Mouse (Mus musculus) CD4-positive, CD25-positive, alpha-beta regulatory T cell, adult 4 months (primary cell): ENCODE measurements around the gene Fhod1. TPM values are rescaled to one million over a fixed set of nuclear protein-coding genes. Genes with fewer than 3 reads are reported as not detected.

Experiments
- ATAC-seq: one replicate; pipeline ENCODE4 v1.8.0; 2017
- polyA plus RNA-seq, 2 experiments: library from polyadenylated mRNA; unstranded; fragments of 100-300 nt; shearing (Covaris generic); gene quantifications; one replicate each; pipeline ENCODE4 v1.2.1; 2017

Gene Fhod1
- polyA plus RNA-seq, 2 experiments from 2014 or later = 2.3 to 5.3 TPM

DNA sequence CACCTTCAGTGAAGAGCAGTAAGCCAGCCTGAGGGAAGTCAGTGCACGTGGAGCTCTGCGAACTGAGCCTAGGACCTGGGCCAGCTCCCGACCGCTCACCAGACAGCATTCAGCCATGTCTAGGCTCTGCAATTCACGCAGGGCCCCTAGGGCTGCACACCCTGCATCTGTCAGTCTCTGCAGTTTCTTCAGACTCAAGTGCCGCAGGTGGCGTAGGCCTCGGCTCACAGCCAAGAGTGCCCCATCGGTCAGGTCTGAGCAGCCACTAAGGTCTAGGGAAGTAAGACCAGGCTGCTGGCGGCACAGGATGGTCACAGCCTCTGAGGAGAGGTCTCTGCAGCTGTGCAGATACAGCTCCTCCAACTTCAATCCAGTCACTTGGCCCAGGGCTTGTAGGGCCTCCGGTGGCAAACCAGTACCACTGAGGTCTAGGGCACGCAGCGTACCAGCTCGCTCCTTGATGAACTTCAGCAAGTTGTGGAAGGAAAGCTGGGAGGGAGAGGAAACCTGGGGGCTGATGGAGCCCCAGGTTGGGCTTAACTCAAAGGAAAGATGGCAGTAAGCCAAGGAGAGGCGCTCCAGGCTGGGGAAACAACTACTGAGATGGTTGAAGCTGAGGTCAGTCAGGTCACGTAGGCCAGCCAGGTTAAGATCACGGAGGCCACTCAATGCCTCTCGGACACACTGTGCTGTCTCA, 32.5 kb downstream of the Fhod1 start:
- ATAC-seq = no peak

DNA sequence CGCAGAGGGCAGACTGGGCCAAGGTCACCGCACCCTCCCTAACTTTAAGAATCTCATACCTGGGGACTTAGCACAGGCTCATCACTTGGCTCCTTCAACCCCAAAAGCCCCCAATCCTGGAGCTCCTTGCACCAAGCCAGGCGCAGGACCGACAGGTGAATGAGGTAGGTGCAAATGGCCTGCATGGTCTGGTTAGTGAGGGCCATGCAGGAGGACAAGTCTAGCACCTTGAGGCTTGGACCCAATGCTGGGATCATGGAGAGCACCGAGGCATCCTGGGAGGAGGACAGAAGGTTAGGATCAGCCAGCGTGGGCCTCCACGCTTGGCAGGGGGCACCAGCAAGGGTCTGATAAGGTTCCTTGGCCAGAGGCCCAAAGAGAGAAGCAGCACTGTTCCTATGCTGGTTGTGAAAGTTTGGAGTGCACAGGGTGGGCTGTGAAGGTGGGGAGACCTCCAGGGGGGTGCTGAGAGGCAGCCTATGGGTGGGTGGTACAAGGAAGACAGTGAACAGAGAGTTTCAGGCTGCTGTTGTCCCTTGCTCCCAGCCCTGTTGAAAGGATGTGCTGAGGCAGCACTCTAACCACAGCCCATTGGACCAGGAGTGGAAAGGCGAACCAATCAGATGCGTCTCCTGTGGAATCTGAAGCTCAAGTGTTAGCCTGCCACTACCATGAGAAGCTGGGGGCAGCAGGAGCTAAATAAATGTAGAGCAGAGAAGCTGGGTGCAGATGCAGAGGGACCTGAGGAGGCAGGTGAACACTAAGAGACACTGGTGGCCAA, 33.9 kb downstream of the Fhod1 start:
- ATAC-seq = no peak

DNA sequence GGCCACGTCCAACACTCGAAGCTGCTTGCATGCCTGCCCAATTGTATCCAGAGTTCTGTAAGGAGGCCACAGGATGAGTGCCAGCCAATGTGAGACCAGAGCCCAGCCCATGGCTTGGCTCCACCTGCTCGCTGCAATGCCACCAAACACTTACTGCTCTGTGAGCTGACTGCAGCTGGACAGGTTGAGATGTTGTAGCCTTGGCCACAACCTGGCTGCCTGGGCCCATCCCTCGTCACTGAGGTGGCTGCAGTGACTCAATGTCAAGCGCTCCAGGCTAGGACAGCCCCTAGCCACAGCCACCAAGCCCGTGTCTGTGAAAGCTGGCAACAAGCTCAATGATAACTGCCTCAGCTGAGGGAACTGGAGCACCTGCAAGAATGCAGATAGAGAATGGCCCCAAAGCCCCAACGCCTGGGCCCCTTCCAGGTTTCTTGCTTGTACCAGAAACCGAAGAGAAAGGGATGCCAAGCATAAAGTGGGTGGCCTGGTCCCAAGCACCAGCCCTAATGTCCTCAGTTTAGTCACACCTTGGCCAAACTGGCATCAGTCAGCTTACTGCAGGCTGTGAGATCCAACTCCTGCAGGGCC, 34.8 kb downstream of the Fhod1 start:
- no peak for ATAC-seq

DNA sequence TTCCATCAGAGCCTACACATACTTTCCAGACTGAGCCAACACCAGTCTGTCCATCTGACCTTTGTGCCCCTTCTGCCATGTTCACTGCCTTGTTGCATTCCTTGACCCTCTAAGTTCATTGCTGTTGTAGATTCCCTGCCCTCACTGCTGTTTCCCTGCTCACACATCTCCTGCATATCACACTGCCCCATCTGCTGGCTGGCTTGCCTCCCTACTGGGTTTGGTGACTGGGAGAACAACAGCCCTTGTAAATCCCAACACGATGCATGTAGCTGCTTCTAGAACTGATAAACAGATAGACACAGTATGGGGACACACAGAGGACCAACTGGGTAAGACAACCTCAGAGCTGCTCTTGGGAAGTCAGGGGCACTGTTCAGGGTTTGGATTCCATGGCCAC, 36.0 kb downstream of the Fhod1 start:
- ATAC-seq = no peak

DNA sequence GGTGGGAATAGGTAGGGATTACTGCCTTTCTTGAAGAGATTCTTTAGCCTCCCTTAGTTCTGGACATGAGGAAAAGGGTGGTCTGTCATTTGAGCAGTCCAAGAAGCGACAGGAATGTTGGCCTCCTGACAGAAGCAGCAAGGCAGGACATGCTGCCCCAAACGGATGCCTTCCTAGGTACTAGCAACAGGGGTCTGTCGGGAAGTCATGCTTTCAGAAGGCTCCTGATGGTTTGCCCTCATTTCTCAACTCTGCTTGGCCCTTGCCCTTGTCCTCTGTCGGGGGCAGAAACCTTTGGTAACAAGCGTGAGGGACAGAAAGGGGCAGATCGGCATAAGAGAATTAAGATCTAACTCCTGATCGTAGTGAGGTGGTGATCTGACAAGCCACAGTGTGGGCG, 37.6 kb downstream of the Fhod1 start:
- ATAC-seq = no peak

DNA sequence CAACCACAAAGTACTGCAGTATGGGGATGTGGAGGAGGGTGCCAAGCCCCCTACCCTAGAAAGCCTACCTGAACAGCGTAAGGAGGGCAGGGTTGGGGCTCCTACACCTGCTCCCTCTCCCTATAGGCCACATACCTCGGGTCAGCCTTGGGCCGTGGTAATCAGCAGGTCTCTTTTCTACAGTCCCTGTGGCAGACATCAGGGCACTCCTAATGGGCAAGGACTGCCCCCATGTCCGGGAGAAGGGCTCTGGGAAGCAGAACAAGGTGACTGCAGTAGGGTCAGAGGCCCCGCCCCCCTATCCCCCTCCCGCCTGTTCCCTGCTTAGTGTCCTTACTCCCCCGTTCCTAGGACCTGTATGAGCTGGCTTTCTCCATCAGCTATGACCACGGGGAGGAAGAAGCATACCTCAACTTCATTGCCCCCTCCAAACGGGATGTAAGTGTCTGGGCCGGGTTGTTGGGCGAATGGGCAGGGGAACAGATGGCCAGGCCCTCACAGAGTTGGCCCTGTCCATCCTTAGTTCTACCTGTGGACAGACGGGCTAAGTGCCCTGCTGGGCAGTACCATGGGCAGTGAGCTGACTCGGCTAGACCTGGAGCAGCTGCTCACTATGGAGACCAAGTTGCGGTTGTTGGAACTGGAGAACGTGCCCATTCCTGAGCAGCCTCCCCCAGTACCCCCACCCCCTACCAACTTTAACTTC, 38.5 kb downstream of the Fhod1 start:
- ATAC-seq = no peak

DNA sequence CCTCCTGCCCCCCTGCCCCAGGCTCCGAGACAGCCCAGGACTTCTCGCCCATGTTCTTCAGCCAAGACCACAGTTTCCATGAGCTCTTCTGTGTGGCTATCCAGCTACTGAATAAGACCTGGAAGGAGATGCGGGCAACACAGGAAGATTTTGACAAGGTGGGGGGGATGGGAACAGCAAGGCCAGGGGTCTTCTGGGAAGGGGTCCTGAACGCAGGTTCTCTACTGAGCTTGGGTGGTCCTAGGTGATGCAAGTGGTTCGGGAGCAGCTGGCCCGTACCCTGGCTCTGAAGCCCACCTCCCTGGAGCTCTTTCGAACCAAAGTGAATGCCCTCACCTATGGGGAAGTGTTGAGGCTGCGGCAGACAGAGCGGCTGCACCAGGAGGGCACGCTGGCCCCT, 39.3 kb downstream of the Fhod1 start:
- ATAC-seq = no peak

DNA sequence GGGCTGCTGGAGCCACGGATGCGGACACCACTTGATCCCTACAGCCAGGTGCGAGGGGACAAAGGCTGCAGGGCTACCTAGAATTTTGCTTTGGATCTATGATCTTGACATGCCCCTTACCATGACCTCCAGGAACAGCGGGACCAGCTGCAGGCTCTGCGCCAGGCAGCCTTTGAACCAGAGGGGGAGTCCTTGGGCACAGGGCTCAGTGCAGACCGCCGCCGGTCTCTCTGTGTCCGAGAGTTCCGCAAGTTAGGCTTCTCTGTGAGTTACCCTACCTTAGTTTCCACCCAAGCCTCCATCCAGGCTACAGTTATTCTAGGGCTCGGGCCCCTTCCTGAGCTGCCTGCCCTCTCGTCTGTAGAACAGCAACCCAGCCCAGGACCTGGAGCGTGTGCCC, 40.1 kb downstream of the Fhod1 start:
- ATAC-seq = no peak

DNA sequence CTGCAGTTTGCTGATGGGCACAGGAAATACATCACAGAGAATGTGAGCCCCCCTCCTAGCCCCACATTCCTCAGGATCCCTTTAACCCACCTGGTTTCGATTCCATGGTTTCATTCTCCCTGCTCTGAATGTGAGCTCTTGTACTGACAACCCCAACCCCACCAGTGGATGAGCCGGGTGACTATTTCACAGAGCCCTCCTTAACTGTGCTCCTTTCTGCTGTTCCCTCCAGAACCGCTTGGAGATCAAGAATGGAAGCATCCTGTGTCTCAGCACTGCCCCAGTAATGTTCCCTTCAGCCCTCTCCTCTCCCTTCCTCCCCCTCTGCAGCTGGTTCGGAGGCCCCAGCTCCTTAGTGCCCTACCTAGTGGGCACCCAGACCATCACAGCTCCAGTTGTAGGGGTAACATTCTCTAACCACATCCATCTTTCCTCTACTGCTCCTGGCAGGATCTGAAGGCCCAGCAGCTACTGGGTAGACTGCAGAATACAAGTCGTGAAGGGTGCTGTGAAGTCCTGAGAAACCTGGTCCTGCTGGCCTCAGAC, 41.5 kb downstream of the Fhod1 start:
- ATAC-seq = peak; percentile 20

DNA sequence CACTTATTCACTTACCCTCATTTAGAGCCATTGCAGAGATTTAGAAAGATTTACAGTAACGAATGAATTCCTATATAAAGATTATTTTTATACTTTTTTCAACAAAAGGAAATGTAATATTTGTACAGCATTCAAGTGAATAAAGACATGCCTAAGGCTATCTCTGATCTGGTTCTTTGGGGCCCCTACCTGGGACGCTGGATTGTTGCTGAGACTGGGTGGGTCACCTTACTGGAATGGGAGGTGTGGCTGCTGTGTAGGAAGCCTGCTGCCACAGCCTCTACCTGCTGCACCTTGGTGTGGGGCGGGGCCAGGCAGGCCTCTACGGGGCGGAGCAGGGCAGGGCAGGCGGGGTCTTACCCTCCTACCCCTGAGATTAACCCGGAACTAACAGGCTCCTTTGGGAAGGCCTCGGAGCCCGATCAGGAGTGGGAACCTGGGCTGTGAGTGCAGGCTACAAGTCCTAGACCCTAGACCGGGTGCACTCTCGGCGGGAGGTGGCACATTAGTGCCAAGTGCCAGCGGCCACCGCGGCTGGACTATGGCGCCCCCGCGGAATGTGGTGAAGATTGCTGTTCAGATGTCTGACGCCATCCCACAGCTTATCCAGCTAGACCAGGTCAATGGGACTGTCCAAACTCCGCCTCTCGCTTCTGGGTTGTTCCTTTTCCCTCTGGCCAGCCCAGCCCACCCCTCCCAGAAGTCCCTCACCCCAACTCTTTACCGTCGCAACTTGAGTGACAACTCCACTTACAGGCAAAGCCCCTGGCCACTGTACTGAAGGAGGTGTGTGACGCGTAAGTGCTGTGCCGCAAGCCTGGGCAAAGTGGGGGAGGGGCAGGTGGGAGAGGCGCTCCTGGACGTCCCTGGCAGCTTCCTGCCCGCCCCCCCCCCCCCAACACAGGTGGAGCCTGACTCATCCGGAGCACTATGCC, 42.3 kb downstream of the Fhod1 start, which contains the start of gene Elmo3:
Gene Elmo3, plus strand, starts transcription at position 391 of the 935 bp plus-strand sequence.
- peak; percentile 46 for ATAC-seq

DNA sequence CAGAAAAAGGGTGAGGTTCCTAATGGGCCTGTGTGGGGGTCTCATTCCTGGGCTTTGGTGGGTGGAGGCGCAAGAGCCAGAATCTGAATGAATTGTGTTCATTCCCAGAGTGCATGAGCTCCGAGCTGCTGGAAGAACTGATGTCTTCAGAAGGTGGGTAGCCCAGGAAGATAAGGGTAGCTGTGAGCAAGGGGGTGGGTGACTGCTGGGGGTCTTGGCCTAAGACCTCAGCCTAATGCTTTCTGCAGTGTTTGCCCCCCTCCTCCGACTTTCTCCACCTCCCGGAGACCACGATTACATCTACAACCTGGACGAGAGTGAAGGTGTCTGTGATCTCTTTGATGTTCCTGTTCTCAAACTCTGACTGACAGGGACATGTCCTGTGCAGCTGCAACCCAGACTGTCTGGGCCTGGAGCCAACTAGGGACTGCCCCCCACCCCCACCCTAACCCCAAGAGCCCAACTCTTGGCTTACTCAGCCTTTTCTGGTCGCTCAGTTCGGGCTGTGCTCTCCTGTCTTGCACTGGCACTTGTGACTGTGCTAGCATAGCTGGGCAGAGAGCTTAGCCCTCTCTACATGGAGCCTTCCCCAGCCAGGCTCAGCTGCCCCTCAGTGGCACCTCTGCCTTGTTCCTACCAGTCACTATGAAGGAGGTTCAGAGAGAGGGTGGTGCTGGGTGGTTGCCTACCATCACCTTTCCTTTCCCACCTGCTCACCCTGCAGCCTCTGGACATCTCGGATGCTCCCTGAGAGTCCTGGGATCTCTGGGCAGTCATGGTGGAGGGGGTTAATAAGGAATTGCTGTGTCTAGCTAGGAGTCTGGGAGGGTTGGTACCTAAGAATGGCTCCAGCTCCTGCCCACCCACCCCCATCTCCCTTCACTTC, 43.2 kb downstream of the Fhod1 start:
- ATAC-seq = peak; percentile 68

DNA sequence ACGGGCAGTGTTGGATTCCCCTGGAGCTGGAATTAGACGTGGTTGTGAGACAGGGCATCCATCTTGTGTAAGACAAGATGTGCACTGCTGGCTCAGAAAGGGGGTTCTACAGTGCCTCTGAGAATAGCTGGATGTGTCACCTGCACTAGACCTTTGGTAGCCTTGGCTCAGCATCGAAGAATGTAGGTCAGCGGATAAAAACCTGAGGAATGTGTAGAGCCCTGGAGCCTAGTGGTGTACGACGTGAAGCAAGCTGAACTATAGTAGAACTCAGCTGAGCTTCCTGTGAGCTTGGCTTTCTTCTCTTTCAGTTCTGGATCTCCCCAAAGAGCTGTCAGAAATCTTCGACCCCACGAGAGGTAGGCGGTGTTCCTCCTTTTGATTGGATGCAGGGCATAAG, 43.9 kb downstream of the Fhod1 start:
- no peak for ATAC-seq

DNA sequence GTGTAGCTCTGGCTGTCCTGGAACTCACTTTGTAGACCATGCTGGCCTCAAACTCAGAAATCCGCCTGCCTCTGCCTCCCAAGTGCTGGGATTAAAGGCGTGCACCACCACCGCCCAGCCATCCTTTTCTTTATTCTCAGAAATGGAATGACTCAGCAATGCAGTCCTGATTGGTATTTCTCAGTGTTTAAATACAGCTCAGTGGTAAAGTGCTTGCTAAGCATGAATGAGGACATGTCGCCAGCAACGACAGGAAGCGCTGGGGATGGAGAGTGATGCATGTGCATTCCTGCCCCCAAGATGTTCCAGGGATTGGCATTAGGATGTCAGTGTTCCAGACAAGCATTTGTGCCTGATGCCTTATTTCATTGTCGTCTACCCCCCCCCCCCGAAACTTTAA, 44.4 kb downstream of the Fhod1 start:
- ATAC-seq = no peak

DNA sequence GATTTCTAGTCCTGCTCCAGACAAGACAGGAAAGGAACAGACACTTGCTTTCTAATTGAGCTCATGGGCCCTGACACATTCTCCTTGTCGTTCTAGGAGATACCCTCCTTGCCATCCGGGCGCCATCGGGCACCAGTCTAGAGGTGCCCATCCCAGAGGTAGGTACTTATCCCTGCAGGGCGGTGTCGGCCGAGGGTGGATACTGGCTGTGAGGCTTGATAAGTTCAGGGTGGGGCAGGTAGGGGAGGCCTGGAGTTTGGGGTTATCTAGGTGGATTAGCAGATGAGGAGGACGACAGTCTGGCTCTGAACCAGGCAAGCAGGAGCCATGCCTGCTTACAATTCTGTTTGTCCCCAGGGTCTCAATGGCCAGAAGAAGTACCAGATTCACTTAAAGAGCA, 47.8 kb downstream of the Fhod1 start:
- ATAC-seq = no peak

DNA sequence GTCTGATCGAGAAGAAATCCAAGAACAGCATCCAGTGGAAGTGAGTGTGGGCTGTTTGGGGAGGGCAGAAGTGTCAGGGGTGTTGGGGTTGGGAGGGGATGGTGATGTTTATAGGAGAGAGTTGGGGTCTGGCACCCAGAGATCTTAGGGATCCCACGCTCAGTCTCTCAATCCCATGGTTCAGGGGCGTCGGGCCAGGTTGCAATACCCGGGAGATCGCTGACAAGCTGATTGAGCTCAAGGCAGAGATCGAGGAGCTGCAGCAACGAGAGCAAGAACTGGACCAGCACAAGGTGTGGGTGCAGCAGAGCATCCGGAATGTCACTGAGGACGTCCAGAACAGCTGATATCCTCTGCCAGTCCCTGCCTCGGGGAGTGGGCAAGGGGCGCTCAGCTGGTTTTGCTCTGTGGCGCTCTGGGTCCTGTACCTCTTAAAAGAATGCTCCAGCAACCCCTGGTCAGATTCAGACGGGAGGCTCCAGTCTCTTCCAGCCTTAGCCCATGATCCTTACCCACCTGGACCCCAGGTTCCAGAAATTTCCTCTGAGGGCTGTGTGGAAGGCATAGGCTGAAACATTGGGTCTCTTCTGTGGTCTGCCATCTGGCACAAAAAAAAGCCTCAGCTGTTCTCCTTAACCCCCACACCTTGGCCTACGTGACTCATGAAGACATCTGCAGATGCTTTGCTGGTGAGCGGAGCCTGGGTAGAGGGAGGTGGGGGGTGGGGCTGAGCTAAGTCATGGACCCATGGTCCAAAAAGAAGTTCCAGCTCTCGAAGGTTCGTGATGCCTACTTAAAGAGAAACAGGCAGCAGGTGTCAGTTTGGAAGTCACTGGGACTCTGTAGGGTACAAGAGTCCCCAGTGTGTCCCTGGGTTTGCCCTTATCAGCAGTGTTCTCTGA, 49.2 kb downstream of the Fhod1 start:
- no peak for ATAC-seq

DNA sequence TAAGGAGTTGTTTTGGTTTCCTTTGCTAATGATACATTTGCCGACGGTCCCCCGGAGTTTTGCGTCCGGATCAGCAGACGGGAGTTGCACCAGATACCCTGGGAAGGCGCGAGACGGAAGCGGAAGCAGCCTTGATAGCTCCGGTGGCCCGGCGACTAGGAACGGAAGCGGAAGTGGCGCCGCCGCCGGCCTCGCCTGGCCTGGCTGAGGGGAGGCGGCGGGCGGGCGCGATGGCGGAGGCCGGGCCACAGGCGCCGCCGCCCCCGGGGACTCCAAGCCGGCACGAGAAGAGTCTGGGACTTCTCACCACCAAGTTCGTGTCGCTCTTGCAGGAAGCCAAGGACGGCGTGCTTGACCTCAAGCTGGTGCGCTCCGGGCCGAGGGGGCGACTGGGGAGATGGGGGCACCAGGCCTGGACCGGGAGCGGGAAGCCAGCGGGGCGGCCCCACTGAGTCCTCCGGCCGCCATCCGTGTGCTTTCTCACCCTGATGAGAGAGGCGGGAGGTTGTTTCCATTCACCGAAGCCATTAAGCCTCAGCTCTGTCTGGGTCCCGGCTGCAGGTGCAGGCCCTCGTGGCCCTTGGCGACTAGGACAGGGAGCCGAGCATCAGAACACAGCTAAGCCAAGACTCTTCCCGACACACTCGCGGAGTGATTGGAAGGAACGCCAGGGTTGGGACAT, 50.1 kb downstream of the Fhod1 start, which contains the start of gene E2f4:
Gene E2f4, plus strand, starts transcription at position 153 of the 682 bp plus-strand sequence.
- ATAC-seq = peak; percentile 98

DNA sequence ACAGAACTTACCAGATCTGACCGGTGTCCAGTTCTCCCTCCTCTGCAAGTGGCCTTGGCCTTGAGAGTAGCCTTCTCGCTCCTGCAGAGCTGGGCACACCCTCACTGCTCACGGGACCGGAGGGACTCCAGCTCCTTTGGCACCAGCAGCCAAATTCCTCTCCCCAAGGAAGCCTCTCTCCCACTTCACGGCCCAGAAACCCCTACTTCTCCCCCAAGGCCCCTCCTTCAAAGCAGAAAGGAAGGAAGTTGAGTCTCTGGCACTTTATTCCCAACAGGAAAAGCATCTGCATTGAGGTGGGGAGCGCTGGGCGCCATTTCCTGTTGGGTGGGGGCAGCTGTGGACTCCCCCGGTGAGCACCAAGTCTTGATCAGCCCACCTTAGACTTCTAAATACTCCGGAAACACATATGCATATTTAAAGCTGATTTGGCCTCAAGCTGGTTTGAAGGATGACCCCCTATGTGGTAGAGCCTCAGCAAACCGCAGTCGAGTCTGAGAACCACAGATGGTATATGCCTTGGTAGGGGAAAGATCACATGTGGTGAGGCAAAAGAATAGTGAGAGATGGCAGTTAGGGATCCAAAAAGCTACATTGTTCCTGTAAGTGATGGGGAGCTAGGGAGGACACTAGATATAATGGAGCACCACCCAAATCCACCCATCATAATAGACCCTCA, 51.7 kb downstream of the Fhod1 start, which contains the start of gene Exoc3l:
Gene Exoc3l, minus strand, starts transcription at position 207 of the 679 bp plus-strand sequence.
- ATAC-seq = no peak

DNA sequence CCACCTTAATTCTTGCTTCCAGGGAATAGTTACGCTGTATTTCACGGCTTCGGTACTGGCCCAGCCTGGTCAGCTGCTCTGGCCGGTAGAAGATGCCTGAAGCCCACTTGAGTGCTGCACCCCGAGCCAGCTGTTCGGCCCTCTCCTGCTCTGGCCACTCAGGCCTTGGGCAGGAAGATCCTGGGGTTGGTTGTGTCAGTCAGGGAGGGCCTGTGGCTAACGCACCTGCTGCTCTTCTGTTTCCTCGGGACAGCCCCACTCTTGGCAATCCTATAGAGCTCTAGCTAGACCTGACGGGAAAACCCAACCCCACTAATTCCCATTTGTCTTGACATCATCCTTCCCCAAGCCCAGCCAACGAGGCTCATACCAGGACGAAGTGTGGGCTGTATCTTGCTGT, 52.5 kb downstream of the Fhod1 start:
- no peak for ATAC-seq
